Mouse (Mus musculus) heart, embryonic 15.5 days (tissue): ENCODE results near the gene Stac3. TPM values are rescaled to one million over a fixed set of nuclear protein-coding genes. Genes with fewer than 3 reads are reported as not detected.
A peak's percentile ranks its signal among the peaks of the same experiment; 100 is the strongest.

ENCODE experiments used
- ATAC-seq: fragments of 200-750 bp; cut with Nextera tagmentation; replicated peaks from 2 replicates; pipeline ENCODE4 v1.8.0; 2017; ENCODE audit warnings: low read depth, moderate TSS enrichment; ENCODE audit not compliant: insufficient number of reproducible peaks, insufficient read depth, low FRiP score
- H3K27ac ChIP-seq: fragments of 300-500 bp; sonication (generic); 2 replicates; pipeline ENCODE4 v1.5.1; 2015; ENCODE audit warnings: mild to moderate bottlenecking, inconsistent platforms
- H3K27me3 ChIP-seq: fragments of 300-500 bp; sonication (generic); 2 replicates; pipeline ENCODE4 v1.6.1; 2015; ENCODE audit warnings: inconsistent platforms
- H3K36me3 ChIP-seq: fragments of 300-500 bp; sonication (generic); 2 replicates; pipeline ENCODE4 v1.6.1; 2015; ENCODE audit warnings: mild to moderate bottlenecking, inconsistent platforms
- H3K4me1 ChIP-seq: fragments of 300-500 bp; sonication (generic); replicated peaks from 2 replicates; pipeline ENCODE4 v1.6.1; 2015; ENCODE audit warnings: inconsistent platforms
- H3K4me2 ChIP-seq: fragments of 300-500 bp; sonication (generic); 2 replicates; pipeline ENCODE4 v1.6.1; 2015; ENCODE audit warnings: inconsistent platforms, mild to moderate bottlenecking, moderate library complexity
- H3K4me3 ChIP-seq: fragments of 300-500 bp; sonication (generic); 2 replicates; pipeline ENCODE4 v1.5.1; 2015; ENCODE audit warnings: mild to moderate bottlenecking, inconsistent platforms
- H3K9ac ChIP-seq: fragments of 300-500 bp; sonication (generic); 2 replicates; pipeline ENCODE4 v1.6.1; 2015; ENCODE audit warnings: mild to moderate bottlenecking, inconsistent platforms
- H3K9me3 ChIP-seq: fragments of 300-500 bp; sonication (generic); replicated peaks from 2 replicates; pipeline ENCODE4 v1.6.1; 2016; ENCODE audit warnings: inconsistent platforms
- WGBS: fragments of 180-500 bp; shearing (Covaris S2); methylation state at CpG from one replicate; pipeline ENCODE4 v1.1.7; 2015; ENCODE audit warnings: mixed read lengths; 5-methylcytosine and 5-hydroxymethylcytosine counted together
- polyA plus RNA-seq: library from polyadenylated mRNA; unstranded; fragments of >200 nt; fragmentation: Nextera tagmentation; extraction: Ambion mirVana; gene quantifications from 2 replicates; pipeline ENCODE4 v1.2.1, GENCODE M21; 2015

Stac3 gene
- polyA plus RNA-seq, result 0.62 and 1.1 TPM in 2 replicates

DNA sequence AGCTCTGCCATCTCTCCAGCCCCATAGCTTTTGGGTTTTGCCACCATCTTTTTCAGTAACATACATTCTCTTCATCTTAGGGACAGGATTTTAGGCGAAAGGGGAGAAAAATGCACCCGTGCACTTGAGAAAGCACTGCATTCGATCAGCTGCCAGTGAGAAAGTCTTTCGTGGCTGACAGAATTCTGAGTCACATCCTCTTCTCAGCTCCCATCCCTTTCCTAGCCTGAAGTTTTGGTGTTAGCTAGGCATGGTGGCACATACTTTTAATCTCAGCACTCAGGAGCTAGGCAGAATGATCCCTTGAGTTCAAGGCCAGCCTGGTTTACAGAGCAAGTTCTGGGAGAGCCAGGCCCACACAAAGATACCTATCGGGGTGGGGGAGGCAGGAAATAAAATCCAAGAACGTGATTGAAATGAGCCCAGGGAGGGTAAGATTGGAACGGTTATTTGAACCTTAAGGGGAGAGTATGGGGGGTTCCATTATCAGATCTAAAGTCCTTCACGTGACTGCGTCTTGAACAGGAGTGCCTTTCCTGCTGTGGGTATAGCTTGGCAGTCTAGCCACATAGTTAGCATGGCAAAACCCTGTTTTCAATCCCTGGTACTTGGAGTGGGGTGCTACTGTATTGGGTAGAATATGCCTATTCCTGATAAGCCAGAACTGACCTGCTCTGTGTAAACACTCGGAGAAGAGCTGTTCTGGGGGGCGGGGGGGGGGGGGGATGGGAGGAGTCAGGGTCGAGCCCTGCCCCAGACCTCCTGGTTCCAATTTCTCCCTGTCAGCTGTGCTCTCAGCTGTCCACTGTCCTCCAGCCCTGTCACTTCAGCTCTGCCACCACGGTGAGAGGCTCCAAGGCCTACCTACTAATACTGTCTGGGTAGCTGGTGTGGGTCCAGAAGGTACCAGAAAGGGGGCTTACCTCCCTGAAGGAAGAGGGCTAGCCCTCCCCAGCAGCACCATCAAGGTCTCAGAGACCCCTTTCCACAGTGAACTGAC is at the start of gene Stac3:
Gene Stac3, plus strand, starts transcription at position 793 of the 1,000 bp plus-strand sequence.
- no peaks in the 10 kb centered on the region for H3K4me1 ChIP-seq
- H3K4me3 ChIP-seq, result no peak within 1 kb of the TSS
- H3K4me2 ChIP-seq, result no peak within 1 kb of the TSS
- no peaks in the 10 kb centered on the region for H3K9me3 ChIP-seq
- H3K36me3 ChIP-seq, result peaks cover 41% of the 10 kb centered on the region
- H3K27me3 ChIP-seq, result 0 out of 2 replicates have a peak, but pooled peaks cover under 1% of the 10 kb centered on the region
- H3K27ac ChIP-seq, result no peak within 1 kb of the TSS
- 60% methylated on average over 13 of the region's 13 CpGs for WGBS
- no peak for ATAC-seq
- no peak within 1 kb of the TSS for H3K9ac ChIP-seq

DNA sequence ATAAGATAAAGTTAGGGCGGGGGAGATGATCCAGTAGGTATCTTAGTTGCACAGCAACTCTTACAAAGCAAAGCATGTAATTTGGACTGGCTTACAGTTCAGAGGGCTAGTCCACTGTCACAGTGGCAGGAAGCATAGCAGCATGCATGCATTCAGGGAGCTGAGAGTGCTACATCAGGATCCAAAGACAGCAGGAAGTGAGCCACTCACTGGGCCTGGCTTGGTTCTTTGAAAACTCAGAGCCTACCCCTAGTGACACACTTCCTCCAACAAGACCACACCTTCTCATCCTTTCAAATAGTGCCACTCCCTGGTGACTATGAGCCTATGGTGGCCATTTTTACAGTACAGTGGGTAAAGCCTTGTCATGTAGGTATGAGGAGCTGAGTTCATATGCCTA is 47.8 kb upstream of the Stac3 start:
- 100% methylated on average over 1 of the region's 1 CpGs for WGBS
- no peaks in the 10 kb centered on the region for H3K27me3 ChIP-seq

DNA sequence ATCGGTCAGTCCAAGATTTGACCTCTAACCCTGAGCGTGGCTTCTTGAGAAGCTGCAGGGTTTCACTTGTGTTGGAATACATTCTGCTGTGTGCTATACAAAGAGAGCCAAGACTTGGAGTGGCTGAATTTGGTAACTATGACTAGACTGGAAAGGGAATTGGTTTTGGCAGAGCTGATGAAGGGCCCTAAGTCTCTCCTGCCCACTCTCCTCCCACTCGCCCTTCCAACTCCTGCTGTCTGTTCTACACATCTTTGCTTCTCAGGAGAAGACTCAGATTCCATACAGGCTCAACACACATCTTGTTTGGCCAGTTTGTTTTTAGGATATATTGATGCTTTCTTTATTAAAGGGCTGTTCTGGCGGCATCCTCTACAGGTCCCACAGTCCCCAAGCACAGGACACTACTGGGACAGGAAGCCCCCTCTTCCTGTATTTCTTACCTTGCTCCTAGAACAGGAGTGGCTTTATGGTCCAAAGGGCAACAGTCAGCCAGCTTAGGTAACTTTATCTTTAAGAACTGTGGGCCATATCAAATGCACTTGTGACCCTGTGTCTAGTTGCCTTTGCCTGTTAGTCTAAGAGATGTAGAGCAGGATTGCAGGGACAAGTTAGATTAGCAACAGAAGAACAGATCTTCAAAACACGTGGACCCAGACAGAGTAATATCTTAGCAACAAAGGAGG is 38.9 kb upstream of the Stac3 start:
- ATAC-seq, result no peak
- 89% methylated on average over 5 of the region's 5 CpGs for WGBS
- H3K4me1 ChIP-seq, result no peaks in the 10 kb centered on the region
- no peak overlapping the region for H3K4me2 ChIP-seq
- no peaks in the 10 kb centered on the region for H3K27me3 ChIP-seq
- H3K9me3 ChIP-seq, result no peaks in the 10 kb centered on the region
- H3K27ac ChIP-seq, result no peak overlapping the region
- H3K4me3 ChIP-seq, result no peak overlapping the region
- peaks cover 71% of the 10 kb centered on the region for H3K36me3 ChIP-seq
- H3K9ac ChIP-seq, result no peak overlapping the region

More for the DNA sequence above, 47.8 kb upstream of the Stac3 start:
- H3K4me1 ChIP-seq, result no peaks in the 10 kb centered on the region
- no peak overlapping the region for H3K4me2 ChIP-seq
- no peak overlapping the region for H3K4me3 ChIP-seq
- peaks cover 57% of the 10 kb centered on the region for H3K36me3 ChIP-seq
- no peak for ATAC-seq
- H3K27ac ChIP-seq, result no peak overlapping the region
- H3K9ac ChIP-seq, result no peak overlapping the region
- H3K9me3 ChIP-seq, result no peaks in the 10 kb centered on the region

DNA sequence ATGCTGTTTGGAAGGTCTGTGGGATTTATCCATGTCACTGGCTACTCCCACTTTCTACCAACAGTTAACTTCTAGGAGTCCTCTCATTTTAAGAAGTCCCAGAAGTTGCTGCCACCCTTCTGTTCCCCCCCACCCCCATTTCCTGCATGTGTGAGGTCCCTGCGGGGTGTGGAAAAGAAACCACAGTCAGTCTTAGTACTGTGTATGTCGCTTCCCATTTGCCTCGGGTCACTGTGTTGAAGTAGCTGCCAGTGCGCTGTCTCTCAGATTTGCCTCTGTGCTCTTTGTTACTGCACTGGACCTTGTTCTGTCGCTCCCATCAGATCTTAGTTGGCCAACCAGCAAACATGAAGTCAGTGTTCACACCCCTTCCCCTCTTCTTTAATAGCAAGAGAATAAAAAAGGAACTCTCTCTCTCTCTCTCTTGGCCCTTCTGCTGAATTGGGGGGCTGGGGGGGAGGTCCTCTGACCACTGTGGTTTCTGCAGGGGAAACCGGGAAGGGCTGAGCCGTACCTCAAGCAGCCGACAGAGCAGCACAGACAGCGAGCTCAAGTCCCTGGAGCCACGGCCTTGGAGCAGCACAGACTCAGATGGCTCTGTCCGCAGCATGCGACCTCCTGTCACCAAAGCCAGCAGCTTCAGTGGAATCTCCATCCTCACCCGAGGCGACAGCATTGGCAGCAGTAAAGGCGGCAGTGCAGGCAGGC is 30.1 kb upstream of the Stac3 start:
- H3K36me3 ChIP-seq, result peaks cover 21% of the 10 kb centered on the region; the same call in 1 of the 2 replicates
- H3K4me3 ChIP-seq, result no peak overlapping the region
- H3K27me3 ChIP-seq, result no peaks in the 10 kb centered on the region
- no peak overlapping the region for H3K9ac ChIP-seq
- WGBS, result 49% methylated on average over 15 of the region's 15 CpGs
- peak; percentile 34; the same call in 1 of the 2 replicates for ATAC-seq
- H3K27ac ChIP-seq, result peak overlapping the region; percentile 22; the same call in 1 of the 2 replicates
- H3K4me2 ChIP-seq, result peak overlapping the region; percentile 30; the same call in 1 of the 2 replicates
- no peaks in the 10 kb centered on the region for H3K9me3 ChIP-seq
- H3K4me1 ChIP-seq, result peaks cover 7% of the 10 kb centered on the region

DNA sequence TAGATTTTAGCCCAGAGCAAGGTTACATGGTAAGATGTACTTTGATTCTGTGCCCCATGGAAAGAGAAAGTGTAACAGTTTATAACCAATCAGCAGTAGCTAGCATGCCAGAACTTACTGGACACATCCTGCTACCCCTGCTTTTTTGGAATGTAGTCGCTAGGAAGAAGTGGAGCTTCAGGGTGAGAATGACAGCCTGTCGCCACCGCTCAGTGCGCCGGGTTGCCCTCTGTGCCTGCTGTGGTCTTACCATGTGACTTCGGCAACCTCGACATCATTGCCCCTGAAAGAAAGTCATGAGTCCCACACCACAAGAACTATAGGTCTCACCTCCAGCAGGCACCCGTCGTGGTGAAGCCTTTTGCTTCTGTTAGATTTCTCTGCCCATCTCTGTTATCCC is 28.8 kb upstream of the Stac3 start:
- H3K4me2 ChIP-seq, result no peak overlapping the region
- peaks cover 7% of the 10 kb centered on the region for H3K4me1 ChIP-seq
- peaks cover 25% of the 10 kb centered on the region; the same call in 1 of the 2 replicates for H3K36me3 ChIP-seq
- WGBS, result 43% methylated on average over 9 of the region's 9 CpGs
- ATAC-seq, result no peak; the same call in 1 of the 2 replicates
- no peak overlapping the region for H3K4me3 ChIP-seq
- no peak overlapping the region for H3K27ac ChIP-seq
- H3K27me3 ChIP-seq, result no peaks in the 10 kb centered on the region
- no peaks in the 10 kb centered on the region for H3K9me3 ChIP-seq
- H3K9ac ChIP-seq, result no peak overlapping the region

DNA sequence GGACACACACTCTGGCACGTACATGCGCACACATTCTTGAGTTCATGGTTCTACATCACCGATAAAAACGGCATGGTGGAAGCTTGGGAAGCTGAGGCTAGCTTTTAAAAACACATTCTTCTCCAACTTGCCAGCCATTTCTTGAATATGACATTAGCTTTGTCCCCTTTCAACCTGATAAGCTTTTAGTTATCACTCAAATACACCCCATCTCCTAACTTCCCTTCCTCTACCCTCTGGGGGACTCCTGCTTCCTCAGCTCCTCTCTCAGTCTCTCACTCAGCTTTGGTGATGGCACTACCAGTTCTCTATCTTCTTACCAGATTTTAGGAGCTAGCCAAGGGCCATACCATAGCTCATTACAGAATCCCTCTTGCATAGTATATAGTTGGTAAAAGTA is 26.3 kb upstream of the Stac3 start:
- H3K27me3 ChIP-seq, result no peaks in the 10 kb centered on the region
- ATAC-seq, result no peak
- H3K4me1 ChIP-seq, result peaks cover 7% of the 10 kb centered on the region

DNA sequence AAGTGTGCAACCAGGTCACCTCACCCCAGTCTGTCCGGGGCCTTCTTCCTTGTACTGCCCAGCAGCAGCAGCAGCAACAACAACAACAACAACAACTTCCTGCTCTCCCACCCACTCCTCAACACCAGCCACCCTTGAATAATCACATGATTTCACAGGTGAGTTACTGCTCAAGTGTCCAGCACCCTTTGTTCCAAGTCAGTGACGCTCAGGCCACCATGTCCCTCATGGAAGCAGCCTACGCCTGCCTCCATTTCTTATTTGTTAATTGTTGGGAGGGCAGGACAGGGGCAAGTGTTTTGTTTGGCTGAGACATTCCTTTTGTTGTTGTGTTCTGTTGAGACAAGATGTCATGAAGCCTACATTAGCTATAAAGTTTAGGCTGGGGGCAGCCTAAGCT is 24.9 kb upstream of the Stac3 start:
- peaks cover 3% of the 10 kb centered on the region for H3K4me1 ChIP-seq
- H3K27ac ChIP-seq, result no peak overlapping the region
- no peak for ATAC-seq
- WGBS, result 76% methylated on average over 3 of the region's 3 CpGs
- H3K4me2 ChIP-seq, result no peak overlapping the region
- peaks cover 15% of the 10 kb centered on the region; the same call in 1 of the 2 replicates for H3K36me3 ChIP-seq
- H3K9me3 ChIP-seq, result no peaks in the 10 kb centered on the region
- no peaks in the 10 kb centered on the region for H3K27me3 ChIP-seq
- no peak overlapping the region for H3K4me3 ChIP-seq
- no peak overlapping the region for H3K9ac ChIP-seq

More for the DNA sequence above, 26.3 kb upstream of the Stac3 start:
- no peak overlapping the region for H3K4me3 ChIP-seq
- 94% methylated on average over 4 of the region's 4 CpGs for WGBS
- H3K27ac ChIP-seq, result no peak overlapping the region
- H3K36me3 ChIP-seq, result peaks cover 17% of the 10 kb centered on the region; the same call in 1 of the 2 replicates
- H3K9me3 ChIP-seq, result no peaks in the 10 kb centered on the region
- H3K4me2 ChIP-seq, result no peak overlapping the region
- no peak overlapping the region for H3K9ac ChIP-seq

DNA sequence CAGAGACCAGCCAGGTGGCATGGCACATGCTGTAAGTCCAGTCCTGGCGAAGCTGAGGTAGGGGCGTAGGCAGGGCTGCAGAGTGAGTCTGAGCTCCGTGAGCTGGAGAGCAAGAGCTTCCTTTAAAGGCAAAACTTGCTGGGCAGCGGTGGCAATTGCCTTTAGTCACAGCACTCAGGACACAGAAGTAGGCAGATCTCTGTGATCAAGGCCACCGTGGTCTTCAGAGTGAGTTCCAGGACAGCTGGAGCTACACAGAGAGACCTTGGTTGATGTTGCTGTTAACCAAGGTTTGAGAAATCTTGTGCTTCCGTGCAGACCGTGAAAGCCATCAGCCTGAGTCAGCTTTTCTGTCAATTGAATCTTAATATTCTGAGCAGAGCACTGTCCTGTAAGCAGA is 24.2 kb upstream of the Stac3 start:
- Histone ChIP-seq H3K9ac (no peak overlapping the region), H3K4me1 (no peaks in the 10 kb centered on the region), H3K36me3 (peaks cover 15% of the 10 kb centered on the region; the same call in 1 of the 2 replicates), H3K9me3 (no peaks in the 10 kb centered on the region), H3K4me2 (no peak overlapping the region), H3K27me3 (no peaks in the 10 kb centered on the region), H3K4me3 (no peak overlapping the region), H3K27ac (no peak overlapping the region)
- 88% methylated on average over 7 of the region's 7 CpGs for WGBS
- ATAC-seq, result no peak

DNA sequence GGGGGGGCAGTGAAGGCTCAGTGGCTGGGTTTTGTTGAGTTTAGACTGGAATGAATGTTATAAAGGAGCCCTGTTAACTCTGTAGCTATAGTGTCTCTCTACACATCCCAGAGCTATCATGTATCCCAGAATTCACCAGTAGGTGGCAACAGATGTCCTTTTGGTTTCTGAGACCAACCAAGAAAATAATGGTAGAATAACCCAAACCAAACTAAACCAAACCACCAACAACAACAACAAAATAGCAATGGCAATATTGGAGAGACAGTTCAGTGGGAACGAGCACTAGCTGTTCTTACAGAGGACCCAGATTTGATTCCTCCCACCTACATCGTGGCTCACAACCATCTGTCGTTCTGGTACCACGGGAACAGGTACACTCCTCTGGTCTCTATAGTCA is 22.4 kb upstream of the Stac3 start:
- WGBS, result 93% methylated on average over 4 of the region's 4 CpGs
- H3K27me3 ChIP-seq, result no peaks in the 10 kb centered on the region
- H3K4me3 ChIP-seq, result no peak overlapping the region
- H3K4me1 ChIP-seq, result no peaks in the 10 kb centered on the region
- peaks cover 12% of the 10 kb centered on the region; the same call in 1 of the 2 replicates for H3K36me3 ChIP-seq
- H3K27ac ChIP-seq, result no peak overlapping the region
- no peak for ATAC-seq
- H3K9ac ChIP-seq, result no peak overlapping the region
- no peak overlapping the region for H3K4me2 ChIP-seq
- no peaks in the 10 kb centered on the region for H3K9me3 ChIP-seq

DNA sequence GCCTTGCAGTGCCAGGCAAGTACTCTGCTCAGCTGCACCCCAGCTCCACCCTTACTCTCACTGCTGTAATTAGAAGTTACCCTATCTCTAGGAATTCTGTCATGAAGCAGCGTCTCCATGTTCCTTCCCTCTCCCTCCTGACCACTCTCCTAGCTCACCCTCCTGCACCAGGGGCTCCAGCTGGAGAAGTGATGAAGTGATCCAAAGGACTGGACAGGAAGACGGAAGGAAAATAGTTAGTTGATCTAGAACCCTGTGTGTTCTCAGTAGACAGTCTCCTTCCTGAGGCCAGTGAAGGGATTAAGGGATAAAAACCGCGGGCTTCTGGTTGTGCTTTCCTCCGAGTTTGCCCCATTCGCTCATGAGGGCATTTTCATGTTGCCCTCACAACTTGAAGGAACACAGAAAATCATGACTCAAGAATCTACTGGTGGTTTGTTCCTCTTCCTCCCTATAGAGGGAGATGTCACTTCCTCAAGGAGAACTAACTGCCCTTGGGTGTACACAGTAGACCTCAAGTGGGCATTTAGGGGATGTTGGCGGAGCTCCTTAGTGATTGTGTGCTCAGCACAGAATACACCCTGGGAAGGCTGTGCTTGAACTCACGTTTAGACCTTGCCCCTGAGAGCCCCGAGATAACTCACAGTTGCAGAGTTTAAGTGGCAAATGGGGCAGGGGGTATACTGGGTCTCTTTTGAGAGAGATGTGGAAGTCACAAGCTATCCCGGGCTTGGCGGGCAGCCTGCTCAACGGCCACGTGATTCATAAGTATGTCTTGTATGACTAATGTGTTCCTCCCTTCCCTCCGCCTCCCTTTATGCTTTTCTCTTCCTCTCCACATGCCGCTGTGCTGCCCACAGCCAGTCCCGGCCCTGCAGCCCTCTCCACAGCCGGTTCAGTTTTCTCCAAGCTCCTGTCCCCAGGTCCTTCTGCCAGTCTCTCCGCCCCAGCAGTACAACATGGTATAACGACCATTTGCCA is 20.4 kb upstream of the Stac3 start:
- Histone ChIP-seq H3K9ac (no peak overlapping the region), H3K4me2 (no peak overlapping the region), H3K4me3 (no peak overlapping the region), H3K27me3 (no peaks in the 10 kb centered on the region), H3K27ac (no peak overlapping the region), H3K9me3 (no peaks in the 10 kb centered on the region), H3K4me1 (no peaks in the 10 kb centered on the region), H3K36me3 (peaks cover 29% of the 10 kb centered on the region; the same call in 1 of the 2 replicates)
- WGBS, result 80% methylated on average over 19 of the region's 19 CpGs
- 0 out of 2 replicates have a peak, but pooled peaks have one; percentile 35 for ATAC-seq
